Mouse (Mus musculus) cortical plate, adult 2 months (tissue): ENCODE data around the gene Accs. TPM values are rescaled to one million over a fixed set of nuclear protein-coding genes. Genes with fewer than 3 reads are reported as not detected.

Source experiments
- H3K27ac ChIP-seq: fragments of 200-500 bp; 2 replicates; pipeline ENCODE4 v1.5.1; 2012; ENCODE audit warnings: low read length, control low read depth, inconsistent platforms; ENCODE audit not compliant: insufficient read depth
- H3K4me1 ChIP-seq: fragments of 200-500 bp; 2 replicates; pipeline ENCODE4 v1.6.1; 2011; ENCODE audit warnings: low read length; ENCODE audit not compliant: control insufficient read depth, insufficient read depth
- H3K4me3 ChIP-seq: fragments of 200-500 bp; 2 replicates; pipeline ENCODE4 v1.5.1; 2011; ENCODE audit warnings: mild to moderate bottlenecking, low read length, control low read depth; ENCODE audit not compliant: insufficient read depth
- CTCF ChIP-seq: fragments of 200-500 bp; IDR thresholded peaks from 2 replicates; pipeline ENCODE4 v1.5.1; 2011; ENCODE audit warnings: mild to moderate bottlenecking, control low read depth, low read length; ENCODE audit not compliant: insufficient read depth; ENCODE audit errors: extremely low read depth
- POLR2A ChIP-seq: fragments of 200-500 bp; IDR thresholded peaks from 2 replicates; pipeline ENCODE4 v1.6.1; 2011; ENCODE audit warnings: mild to moderate bottlenecking, low read length, control low read depth; ENCODE audit not compliant: insufficient read depth; ENCODE audit errors: extremely low read depth
- polyA plus RNA-seq: library from polyadenylated mRNA; depleted of rRNA; stranded (reverse); fragments of >200 nt; gene quantifications from 2 replicates; pipeline ENCODE4 v1.2.3, GENCODE M21; 2012

Gene Accs
- polyA plus RNA-seq, 1 experiment = 7.3 TPM

GRCm38 (mm10) chr2:93880981-93881380 lies 31.2 kb upstream of the Accs start:
- H3K4me1 ChIP-seq = no peaks in the 10 kb centered on the region; the same call in 1 of the 2 replicates
- TF ChIP-seq CTCF (no peak), POLR2A (no peak)
- no peak overlapping the region for H3K4me3 ChIP-seq
- no peak overlapping the region for H3K27ac ChIP-seq

GRCm38 (mm10) chr2:93880450-93880849 lies 30.7 kb upstream of the Accs start:
- H3K27ac ChIP-seq = no peak overlapping the region
- no peak for TF ChIP-seq CTCF
- no peak for TF ChIP-seq POLR2A
- no peak overlapping the region for H3K4me3 ChIP-seq
- no peaks in the 10 kb centered on the region; the same call in 1 of the 2 replicates for H3K4me1 ChIP-seq

- no peaks in the 10 kb centered on the region; the same call in 1 of the 2 replicates for H3K4me1 ChIP-seq
- TF ChIP-seq POLR2A = no peak
- no peak for TF ChIP-seq CTCF
- no peak overlapping the region for H3K4me3 ChIP-seq
- H3K27ac ChIP-seq = no peak overlapping the region
Measured at GRCm38 (mm10) chr2:93877005-93877404, 27.3 kb upstream of the Accs start.

DNA sequence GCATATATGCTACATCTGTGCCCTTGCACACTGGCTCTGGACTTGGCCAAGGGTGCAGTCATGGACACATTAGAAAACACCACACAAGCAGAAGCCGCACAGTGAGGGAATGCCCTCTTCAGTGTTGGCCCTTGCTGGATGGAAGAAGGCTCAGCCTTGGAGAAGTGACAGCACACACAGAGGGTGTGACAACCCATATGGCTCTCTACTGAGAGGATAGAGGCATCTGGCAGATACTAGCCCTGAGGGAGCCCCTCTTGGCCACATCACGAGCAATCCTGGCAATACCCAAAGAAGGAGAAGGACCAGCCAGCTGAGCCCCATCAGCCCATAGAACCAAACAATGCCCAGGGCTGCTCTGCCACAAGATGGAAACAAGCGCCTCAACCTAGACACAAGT lies 24.9 kb upstream of the Accs start:
- H3K4me1 ChIP-seq = no peaks in the 10 kb centered on the region; the same call in 1 of the 2 replicates
- no peak for TF ChIP-seq POLR2A
- no peak for TF ChIP-seq CTCF

DNA sequence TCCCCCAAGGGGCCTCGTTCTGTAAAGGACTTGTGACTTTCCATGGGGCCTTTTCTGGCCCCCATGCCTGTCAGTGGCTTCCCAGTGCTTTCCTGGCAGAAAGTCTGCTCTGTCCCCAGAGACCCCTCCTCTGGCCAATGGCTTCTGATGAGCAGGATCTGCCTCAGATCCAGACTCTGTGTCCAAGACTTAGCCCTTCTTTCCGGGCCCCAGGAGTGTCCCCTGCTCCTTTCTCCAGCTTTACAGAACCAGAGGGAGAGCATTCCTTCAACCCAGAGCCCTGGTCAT lies 24.4 kb upstream of the Accs start:
- Histone ChIP-seq H3K4me3 (no peak overlapping the region), H3K4me1 (no peaks in the 10 kb centered on the region; the same call in 1 of the 2 replicates), H3K27ac (no peak overlapping the region)
- TF ChIP-seq POLR2A (no peak), CTCF (no peak)

More for the DNA sequence above, 24.9 kb upstream of the Accs start:
- Histone ChIP-seq H3K4me3 (no peak overlapping the region), H3K27ac (no peak overlapping the region)

- TF ChIP-seq CTCF = no peak
- no peak for TF ChIP-seq POLR2A
- Histone ChIP-seq H3K4me3 (no peak overlapping the region), H3K4me1 (no peaks in the 10 kb centered on the region; the same call in 1 of the 2 replicates), H3K27ac (no peak overlapping the region)
Measured at GRCm38 (mm10) chr2:93873449-93874226, 23.9 kb upstream of the Accs start.

- H3K4me1 ChIP-seq = no peaks in the 10 kb centered on the region; the same call in 1 of the 2 replicates
- no peak overlapping the region for H3K4me3 ChIP-seq
- TF ChIP-seq POLR2A = no peak
- TF ChIP-seq CTCF = no peak
- no peak overlapping the region for H3K27ac ChIP-seq
Measured at GRCm38 (mm10) chr2:93872257-93872656, 22.5 kb upstream of the Accs start.

GRCm38 (mm10) chr2:93871411-93871925 lies 21.7 kb upstream of the Accs start:
- TF ChIP-seq CTCF = no peak
- TF ChIP-seq POLR2A = no peak
- no peaks in the 10 kb centered on the region for H3K4me1 ChIP-seq
- H3K4me3 ChIP-seq = no peak overlapping the region

GRCm38 (mm10) chr2:93870842-93871241 lies 21.1 kb upstream of the Accs start:
- Histone ChIP-seq H3K27ac (no peak overlapping the region), H3K4me1 (no peaks in the 10 kb centered on the region), H3K4me3 (no peak overlapping the region)
- TF ChIP-seq CTCF = peak; percentile 64
- no peak for TF ChIP-seq POLR2A

More at GRCm38 (mm10) chr2:93871411-93871925, 21.7 kb upstream of the Accs start:
- no peak overlapping the region for H3K27ac ChIP-seq

DNA sequence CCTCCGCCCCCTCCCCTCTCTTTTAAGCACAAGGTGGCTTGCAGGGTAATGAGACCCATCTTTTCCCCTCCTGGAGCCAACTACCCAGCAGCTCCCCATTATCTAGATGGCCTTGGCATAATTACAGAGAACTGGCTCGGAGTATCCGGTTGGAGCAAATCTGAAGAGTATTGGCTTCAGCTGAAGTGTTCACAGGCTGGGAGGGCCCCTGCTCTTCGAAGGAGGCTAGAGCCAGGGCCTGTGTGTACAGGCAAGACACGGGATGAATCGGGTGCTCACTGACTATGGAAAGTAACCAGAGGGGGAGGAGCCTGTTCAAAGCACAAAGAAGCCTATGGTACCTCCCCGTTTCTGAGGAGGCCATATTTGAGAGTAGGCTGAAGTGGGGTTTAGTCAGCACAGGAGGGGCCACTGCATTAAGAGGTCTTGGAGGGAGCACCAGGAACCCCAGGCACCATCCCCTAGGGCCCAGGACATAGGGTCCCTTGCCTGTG lies 19.4 kb upstream of the Accs start, which contains the start of gene Accsl:
Gene Accsl (minus strand): TSS at position 51 of the 494 bp plus-strand sequence.
- no peak within 1 kb of the TSS for H3K27ac ChIP-seq
- no peak within 1 kb of the TSS for H3K4me3 ChIP-seq
- no peak for TF ChIP-seq POLR2A
- TF ChIP-seq CTCF = no peak
- no peaks in the 10 kb centered on the region for H3K4me1 ChIP-seq
